Mouse (Mus musculus): Measurements from ENCODE around the gene Gm11733. TPM values are rescaled to one million over a fixed set of nuclear protein-coding genes. Genes with fewer than 3 reads are reported as not detected.
"Not testable (repeated sequence)": the region's sequence is repeated elsewhere in the genome, so short reads cannot be mapped to it uniquely, and the experiment has no call there.

Gm11733 gene
- not detected for total RNA-seq (2021)
- not detected in 2 replicates for polyA plus RNA-seq (2012; rRNA removed)
- long read RNA-seq, result 0 reads

DNA sequence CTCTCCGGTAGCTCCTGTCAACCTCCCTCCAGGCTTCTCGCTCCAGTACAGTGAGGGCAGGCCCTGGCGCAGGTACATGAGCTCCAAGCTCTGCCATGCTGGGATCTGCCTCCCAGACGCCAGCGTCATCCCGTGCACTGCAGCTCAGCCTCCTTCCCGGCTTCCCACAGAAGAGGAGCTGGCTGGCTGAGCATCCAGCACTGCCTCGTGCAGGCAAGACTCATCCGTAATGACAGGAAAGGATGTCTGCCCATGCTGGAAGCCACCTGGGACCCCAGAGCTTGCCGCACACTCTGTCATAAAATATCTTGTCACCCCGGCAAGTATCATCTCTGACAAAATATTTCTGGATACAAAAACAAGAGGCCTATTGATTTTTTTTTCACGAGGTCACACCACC is at the start of gene Gm11733:
Gene Gm11733, plus strand, starts transcription at position 171 of the 400 bp plus-strand sequence.
- no peak for DNase-seq

DNA sequence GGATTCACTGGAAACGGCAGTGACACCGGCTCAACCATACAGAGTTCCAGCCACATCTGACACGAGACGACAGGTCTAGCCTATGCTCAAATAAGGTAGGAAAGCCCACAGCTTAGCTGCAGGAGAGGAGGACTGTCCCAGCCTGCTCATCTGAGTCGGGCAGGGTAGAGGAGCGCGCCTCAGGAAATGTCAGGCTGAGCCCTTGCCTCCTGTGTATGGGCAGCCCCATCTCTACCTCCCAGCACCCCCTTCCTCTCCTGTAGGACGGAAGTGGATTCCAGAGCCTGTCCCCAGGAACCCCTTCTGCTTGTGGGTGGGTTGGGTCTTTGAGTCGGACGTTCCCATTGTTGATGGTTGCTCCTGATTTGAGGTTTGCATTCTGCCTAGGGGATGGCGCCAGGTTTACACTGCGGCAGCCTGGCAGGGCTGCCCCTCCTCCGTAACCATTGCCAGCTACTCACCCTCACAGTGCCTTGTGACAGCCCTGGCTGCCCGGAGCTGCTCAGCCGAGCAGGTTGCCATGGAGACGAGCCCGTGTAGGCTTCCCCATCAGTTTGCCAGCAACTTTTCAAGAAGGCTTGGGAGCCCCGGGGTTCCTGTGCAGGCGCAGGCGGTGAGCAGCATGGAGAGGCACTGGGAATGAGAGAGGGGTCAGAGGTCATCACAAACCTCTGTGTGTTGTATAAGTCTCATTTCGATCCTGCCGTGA is 47.6 kb upstream of the Gm11733 start:
- peak; percentile 34 for DNase-seq

DNA sequence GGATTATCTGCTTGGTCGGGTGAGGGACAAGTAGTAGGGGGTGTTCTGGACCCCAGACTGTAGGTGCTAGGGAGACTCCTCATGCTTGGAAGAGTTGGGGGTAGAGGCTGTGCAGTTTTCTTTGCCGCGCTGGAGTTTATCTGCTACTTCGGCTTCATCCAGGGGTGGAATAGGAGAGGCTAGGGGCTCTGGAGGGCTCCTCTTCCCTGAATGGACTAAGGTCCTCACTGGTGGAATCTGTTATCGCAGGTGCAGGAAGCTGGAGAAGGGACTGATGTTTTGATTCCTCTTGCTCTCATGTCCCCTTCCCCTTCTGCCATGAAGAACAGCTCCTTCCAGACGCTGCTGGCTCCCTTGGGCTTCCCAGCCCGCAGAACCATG is 47.1 kb upstream of the Gm11733 start:
- DNase-seq, result no peak

DNA sequence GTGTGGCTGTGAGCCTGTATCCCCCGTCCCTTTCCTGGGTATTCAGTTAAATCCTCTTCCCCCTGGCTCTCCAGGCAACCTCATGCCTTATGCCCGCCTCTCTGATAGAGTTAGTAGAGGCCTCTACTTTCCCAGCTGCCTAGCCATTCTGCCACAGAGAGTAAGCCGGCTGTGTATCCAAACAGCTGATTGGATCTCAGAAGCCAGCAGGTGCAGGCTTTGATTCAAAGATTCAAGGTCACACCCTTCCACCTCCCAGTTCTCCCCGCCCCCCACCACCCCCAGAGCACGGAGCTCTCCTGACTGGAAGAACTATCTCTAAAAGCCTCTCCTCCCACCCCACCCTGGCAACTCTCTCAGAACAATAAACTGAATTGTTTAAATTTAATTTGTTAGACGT is 45.8 kb upstream of the Gm11733 start:
- DNase-seq, result no peak

DNA sequence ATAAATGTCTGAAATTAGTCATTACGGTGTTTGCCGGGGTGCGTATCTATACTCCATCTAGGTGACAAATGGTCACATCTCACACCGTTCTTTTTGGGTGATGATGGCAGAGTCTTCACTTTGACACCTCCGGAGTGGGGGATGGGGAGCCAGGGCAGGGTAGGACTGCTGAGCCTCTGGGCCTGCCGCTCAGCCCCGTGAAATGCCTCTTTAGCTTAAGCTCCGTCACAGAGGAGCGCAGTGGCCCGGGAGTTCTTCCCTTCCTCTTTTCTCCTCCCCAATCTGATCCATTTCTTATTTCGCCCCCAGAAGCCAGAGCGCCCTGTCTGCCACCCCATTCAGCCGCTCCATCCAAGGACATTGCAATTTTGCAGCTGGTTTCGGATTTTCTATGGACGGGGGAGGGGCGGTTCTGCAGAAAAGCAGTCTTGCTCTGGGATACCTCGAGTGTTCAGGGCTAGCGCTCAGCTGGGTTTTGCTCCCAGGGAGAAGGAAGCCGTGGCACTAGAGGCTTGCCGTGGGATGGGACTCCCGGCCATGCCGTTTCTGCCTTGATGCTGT is 43.2 kb upstream of the Gm11733 start:
- DNase-seq, result no peak

DNA sequence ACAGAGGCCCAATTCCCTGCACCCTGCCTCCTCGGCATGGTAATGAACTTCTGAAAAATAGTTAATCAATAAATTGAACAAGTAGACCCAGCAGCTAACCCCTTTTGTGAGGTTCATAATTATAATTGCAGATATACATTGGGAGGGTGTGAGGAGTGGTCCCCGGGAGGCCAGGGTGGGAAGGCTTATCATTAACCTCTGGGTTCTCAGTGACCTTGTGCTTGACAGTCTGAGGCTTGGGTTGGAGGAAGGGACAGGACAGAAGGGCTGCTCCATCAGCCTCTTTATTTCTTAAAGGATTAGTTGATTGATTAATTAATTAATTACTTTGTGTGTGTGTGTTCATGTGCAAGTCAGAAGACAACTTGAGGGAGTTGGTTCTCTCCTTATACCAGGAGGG is 40.1 kb upstream of the Gm11733 start:
- no peak for DNase-seq

DNA sequence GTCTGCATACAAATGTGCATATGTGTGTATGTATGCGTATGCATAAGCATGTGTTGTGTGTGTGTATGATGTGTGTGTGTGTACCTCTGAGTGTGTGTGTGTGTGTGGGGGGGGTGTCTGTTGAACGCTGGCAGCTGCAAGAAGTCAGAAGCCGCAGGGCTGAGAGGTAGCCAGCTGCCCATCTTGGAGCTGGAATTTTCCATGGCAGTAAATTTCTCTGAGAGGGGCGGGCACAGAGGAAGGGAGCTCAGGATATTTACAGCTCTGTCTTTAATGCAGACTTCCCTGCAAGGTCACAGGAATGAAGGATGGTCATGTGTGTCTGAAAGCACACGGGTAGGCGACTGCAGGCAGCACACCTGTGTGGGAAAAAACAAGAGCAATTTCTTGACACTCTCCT is 38.5 kb upstream of the Gm11733 start:
- peak; percentile 56 for DNase-seq

DNA sequence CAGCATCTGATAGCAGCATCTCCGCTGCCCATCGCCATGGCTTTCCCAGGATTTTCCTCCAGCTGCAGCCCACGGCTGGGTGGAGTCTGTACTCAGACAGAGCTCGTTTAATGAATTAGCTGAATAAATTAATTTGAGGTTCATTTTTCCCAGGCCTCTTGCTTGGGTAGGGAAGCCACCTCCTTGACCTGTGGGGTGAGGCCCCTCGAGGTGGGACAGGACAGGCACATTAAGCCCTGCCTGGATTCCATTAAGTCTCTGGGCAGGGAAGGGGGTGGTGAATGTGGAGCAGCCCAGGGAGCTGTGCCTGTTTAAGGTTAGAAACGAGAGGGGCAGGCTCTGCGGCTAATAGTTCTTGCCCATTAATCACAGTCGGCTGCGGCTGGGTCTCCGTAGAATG is 30.1 kb upstream of the Gm11733 start:
- no peak for DNase-seq

DNA sequence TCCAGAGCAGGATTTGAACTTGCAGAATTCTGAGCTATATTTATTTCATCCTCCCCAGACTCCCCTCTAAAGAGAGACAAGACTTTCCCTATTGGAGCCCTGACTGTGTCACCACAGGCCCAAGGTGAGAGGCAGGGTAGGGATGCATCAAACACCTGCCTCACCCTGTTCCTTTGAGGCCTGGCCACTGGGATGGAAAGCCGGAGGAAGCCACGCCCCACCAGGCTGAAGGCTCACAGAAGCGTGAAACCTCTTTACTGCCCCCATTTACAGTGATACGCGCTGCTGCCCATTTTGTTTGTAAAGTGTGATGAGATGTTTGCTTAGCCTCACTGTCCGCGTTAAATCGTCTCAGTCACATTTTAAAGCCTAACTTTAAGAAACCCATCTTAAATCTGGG is 25.0 kb upstream of the Gm11733 start:
- DNase-seq, result no peak

DNA sequence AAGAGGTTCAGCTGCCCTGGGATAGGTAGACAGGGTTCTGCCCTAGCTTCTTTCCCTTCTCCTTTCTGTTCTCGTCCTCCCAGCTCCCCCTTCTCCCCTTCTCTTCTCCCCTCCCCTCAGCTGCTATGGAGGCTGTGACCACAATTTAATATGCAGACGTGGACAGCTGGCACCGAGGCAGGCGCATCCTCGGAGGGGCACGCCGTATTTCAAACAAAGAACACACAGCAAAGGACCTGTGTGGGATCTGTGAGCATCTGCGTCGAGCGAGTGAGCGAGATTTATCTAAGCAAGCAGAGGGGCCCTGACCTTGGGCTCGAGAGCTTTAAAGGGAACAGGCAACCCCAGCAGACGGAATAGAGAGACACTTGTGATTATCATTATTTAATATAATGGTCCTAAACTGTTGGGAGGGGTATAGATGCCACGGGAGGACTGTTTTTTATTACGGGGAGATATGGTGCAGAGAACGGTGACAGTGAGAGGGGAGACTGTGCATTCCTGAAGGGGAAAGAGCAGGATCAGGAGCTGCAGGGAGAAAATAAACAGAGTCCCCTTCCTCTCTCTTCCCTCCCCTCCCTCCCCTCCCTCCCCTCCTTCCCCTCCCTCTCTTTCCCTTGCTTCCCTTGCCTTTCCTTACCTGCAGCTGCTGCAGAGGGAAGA is 21.8 kb upstream of the Gm11733 start:
- no peak for DNase-seq

DNA sequence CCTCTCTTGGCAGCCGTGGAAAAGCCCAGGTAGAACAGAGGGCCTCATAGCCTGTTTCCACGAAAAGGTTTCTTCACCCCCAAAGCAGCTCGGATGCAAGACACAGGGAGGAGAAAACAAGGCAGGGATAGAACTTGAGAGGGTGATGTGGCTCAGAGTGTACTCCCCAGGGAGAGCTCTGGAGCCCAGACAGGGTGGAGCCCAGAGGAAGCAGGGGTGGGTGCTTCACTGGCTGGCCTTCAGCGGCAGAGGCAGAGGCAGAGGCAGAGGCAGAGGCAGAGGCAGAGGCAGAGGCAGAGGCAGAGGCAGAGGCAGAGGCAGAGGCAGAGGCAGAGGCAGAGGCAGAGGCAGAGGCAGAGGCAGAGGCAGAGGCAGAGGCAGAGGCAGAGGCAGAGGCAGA is 20.8 kb upstream of the Gm11733 start:
- DNase-seq, result not testable (repeated sequence)

DNA sequence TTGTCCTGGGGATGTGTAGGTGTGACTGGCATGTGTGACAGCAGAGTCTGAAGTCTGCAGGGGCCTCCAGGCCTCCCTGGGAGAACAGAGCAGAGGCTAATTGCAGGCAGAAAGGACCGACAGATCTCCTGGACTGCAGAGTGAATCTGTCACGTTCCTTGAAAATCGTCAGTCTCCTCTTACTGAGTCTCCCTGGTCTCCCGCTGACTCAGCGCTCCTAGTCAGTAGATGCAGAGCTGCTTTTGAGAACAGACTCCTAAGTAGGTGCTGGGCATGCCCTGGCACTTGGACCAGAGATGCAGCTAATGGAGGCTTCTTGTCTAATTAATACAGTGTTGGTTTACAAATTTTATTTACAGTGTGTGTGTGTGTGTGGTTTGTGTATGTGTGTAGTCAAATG is 17.9 kb upstream of the Gm11733 start:
- no peak for DNase-seq

DNA sequence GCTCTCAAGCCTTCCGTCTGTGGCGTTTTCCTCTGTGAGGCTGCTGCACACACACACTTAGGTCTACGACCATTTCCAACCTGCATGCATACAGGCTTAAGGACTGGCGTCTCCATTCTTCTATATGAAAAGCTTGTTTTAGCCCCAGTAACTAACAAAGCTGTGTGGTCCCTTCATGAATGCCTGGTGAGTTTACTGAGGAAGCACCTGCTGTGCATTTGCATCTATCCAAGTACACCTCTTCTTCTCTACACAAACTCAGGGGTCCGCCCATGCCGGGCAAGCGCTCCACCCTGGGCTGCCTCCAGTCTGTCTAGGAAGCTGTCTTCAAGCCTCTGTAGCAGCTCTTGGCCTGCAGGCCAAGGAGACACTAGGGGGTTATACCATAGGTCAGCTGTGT is 17.3 kb upstream of the Gm11733 start:
- DNase-seq, result no peak

DNA sequence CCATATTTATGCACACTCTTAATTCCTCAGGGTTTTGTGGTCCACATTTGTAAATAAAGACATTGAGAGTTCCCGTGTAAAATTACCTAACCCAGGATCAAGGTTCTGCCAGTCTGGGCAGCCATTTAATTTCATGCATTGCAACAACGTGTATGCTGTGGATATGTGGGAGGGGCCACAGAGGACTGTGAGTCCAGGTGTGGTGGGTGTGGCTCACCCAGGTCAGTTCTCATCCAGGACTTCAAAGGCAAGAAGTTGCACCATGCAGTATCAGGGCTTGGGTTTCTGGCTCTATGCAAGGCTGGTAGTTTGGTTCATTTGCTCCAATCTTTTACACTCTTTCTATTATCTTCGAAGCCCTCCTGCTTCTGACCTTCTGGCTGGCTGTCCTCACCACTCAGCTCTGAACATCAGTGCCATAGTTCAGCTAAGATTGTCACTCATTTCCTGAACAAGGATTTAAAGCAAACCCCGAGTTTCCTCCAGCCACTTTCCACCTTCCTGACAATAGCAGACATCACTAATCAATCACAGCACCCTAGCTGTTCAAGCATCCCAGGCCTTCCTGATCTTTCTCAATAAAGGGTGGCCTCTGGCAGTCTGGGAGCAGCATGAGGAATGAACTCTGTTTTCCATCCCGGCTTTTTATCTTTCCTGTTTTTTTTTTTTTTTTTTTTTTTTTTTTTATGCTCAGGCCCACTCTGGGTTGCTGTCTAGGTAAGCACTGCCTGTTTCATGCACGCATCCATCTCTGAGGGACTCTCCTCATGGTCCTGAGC is 15.4 kb upstream of the Gm11733 start:
- DNase-seq, result no peak

DNA sequence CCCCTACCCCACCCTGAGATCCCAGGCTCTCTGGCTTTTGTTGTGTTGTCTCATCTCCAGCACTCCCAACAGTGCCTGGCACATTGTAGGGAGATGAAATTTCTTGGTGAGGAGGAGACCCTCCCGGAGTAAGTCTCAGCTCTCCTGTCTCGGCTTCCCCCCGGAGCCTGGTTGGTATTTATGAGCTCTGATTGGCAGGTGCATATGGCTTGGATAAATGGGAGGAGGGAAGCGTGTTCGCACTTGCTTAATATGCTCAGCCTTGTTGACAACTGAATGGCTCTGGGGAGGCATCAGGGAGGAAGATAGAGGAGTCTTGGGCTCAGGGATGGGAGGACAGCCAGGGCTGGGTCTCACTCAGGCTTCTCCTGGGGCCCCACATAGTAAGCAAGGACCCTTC is 14.4 kb upstream of the Gm11733 start:
- DNase-seq, result no peak

DNA sequence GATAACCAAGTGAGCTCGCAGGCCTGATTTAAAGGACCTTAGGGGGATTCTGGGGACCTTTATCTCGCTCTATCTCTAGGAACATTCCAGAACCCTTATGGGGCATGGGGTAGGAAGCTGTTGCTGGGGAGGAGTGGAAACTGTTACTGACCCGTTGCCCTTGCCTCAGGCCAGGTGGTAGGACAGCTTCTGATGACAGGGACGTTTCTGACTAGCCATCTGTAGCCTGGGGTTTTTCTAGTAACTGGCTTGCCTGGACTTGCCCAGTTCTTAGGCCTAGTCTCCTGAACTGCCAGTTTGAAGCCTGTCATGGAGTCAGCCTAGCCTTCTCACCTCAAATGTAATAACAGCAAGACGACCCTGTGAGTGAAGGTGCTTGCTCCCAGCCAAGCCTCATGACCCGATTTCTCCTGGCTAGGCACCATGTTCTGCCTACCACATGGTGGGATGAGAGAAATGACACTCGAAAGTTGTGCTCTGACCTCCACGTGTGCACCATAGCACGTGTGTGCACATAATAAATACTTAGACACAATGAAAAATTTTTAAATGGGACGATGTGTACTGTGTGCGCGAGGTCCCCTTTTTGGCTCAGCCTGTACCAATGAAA is 13.5 kb upstream of the Gm11733 start:
- no peak for DNase-seq

DNA sequence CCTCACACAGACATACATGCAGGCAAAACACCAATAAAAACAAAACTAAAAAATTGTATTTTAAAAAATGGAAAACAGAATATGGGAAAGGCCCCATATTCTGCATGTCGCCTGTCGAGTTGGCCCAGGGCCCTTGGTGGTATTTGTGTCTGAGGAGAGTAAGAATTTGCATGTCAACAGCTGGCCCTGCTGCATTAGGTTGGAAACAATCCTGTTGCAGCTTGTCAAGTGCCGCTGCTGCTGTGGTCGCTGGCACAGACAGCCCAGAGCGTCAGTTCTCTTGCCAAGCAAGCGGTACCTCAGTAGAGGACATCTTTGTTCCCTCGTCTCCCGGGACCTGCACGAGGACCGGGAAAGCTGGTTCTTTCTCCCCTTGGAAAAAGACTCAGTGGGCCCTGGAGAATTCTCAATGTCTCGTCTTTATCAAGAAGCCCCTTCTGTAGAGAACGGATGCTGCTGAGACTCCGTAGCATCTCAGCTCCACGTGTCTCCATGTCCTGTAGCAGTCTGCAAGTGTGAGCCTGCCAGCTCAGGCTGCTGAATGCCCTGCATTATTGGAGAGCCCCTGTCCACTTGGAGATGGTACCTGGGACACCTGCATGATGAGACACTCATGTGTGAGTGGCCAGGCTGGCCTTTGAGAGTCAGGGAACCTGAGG is 12.4 kb upstream of the Gm11733 start:
- DNase-seq, result no peak

DNA sequence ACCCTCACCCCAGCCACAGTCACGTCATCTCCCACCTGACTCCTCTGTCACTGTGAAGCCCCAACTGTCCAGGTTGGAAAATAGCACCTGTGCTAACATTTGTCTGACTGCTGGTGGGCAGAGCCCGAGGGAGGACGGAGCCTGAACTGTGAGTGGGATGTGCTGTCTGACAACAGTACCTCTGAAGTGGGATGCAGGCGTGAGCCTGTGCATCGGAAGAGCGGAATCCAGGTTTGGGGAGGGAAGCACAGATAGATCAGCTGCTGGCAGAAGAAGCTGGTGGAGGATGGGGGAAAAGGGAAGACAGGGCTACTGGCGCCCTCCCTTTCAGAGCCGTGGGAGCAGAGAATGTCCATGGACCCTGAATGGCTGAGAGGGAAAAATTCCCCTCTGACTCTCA is 11.3 kb upstream of the Gm11733 start:
- DNase-seq, result no peak

DNA sequence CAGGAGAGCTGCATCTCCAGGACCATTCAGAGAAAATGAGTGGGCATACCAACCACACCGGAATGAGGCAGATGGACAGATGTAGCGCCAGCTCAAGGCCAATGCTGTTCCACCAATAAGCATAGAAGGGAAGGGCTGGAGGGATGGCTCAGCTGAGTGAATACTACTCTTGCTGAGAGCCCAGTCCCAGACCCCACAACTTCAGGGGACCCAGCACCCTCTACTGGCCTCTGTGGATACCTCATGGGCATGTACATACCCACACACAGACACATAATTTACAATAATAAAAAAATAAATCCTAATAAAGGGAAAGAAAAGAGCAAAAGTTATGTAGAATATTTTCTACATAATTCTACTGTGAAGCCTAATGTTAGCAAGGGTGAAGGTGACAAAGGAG is 9.0 kb upstream of the Gm11733 start:
- DNase-seq, result no peak

DNA sequence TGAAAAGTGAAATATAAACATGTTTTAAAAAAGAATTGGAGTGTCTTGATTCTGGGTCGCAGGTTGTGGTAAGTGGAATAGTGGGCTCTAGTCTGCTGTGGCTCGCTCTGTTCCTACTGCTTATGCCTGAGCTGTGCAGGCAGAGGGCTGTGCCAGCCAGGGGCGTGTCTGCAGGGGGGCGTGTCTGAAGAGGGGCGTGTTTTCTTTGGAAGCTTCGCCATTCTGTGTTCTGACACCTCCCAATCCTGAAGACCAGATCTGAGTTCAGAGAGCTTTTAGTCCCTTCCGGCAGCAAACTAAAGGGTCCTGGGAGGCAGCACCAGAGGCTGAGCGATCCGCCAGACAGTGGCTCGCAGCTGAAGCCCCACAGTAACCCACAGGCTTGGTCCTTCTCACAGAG is 8.5 kb upstream of the Gm11733 start:
- DNase-seq, result peak; percentile 51

DNA sequence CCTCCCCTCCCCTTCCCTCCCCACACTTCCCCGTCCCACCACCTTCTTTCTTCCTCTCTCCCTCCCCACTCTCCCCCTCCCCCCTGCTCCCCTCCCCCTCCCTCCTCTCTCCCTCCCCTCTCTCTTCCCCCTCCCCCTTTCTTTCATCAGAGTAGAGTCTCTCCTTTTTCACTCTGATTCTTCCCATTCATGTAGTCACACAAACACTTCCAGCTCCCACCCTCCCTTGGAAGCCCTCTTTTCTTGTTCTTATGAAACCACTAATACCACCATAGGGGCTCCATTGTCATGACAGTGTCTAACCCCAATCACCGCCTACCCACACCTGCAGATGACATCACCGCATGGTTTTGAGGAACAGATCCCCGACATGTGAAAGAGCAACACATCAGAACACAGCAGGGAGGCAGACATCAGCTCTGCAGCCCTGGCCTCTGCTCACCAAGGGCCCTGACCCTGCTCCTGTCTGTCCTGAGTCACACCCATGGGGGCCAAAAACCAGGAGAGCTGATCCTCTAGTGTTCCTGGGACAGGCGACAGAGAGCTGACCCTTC is 7.5 kb upstream of the Gm11733 start:
- peak; percentile 17 for DNase-seq

Data from adrenal gland, adult 2 months (tissue).